23 mouse cellular contexts compared by ENCODE assay signal in genomic region chr16:6648753-6649152, GRCm38 (mm10).
DNase-seq lines count a peak whose midpoint lies in the region; ATAC-seq and TF ChIP-seq lines count a peak whose summit lies in the region.
"Had no signal": no experiment of that assay in that cellular context is flagged by ENCODE, and none has a peak within 500 bp of the region (broad histone marks: within the 10 kb centered on the region; RNA-seq: fewer than 3 reads in every experiment).

No protein-coding gene starts in this region.

- no peaks in the 10 kb centered on the region for H3K27me3 ChIP-seq in hindbrain, postnatal 0 days (ENCODE audit: insufficient read depth, low read length)
- H3K27me3 ChIP-seq: embryonic facial prominence, embryonic 12.5 days; forebrain, embryonic 12.5 days; heart, embryonic 12.5 days; midbrain, embryonic 15.5 days; neural tube, embryonic 12.5 days had no signal

- H3K36me3 ChIP-seq in hindbrain, postnatal 0 days (ENCODE audit: insufficient read depth, low read length): no peaks in the 10 kb centered on the region
- H3K36me3 ChIP-seq: embryonic facial prominence, embryonic 12.5 days; forebrain, embryonic 12.5 days; heart, embryonic 12.5 days; midbrain, embryonic 15.5 days; neural tube, embryonic 12.5 days had no signal

- intact Hi-C loops in left cerebral cortex, postnatal 10 days (cut with DNase I): no loop called here

- no peak overlapping the region for H3K4me2 ChIP-seq in hindbrain, postnatal 0 days (ENCODE audit: low read depth, low read length)
- H3K4me2 ChIP-seq: embryonic facial prominence, embryonic 12.5 days; forebrain, embryonic 12.5 days; heart, embryonic 12.5 days; midbrain, embryonic 15.5 days; neural tube, embryonic 12.5 days had no signal

- H3K9ac ChIP-seq in hindbrain, postnatal 0 days (replicated peaks; ENCODE audit: low read length): no peak overlapping the region
- H3K9ac ChIP-seq: embryonic facial prominence, embryonic 12.5 days; forebrain, embryonic 12.5 days; heart, embryonic 12.5 days; midbrain, embryonic 15.5 days; neural tube, embryonic 12.5 days had no signal

- no peaks in the 10 kb centered on the region for H3K4me1 ChIP-seq in hindbrain, postnatal 0 days (ENCODE audit: insufficient read depth, low read length)
- H3K4me1 ChIP-seq: embryonic facial prominence, embryonic 12.5 days; forebrain, embryonic 12.5 days; heart, embryonic 12.5 days; midbrain, embryonic 15.5 days; neural tube, embryonic 12.5 days had no signal

- no peaks in the 10 kb centered on the region for H3K9me3 ChIP-seq in hindbrain, postnatal 0 days (ENCODE audit: low read length)
- H3K9me3 ChIP-seq: embryonic facial prominence, embryonic 12.5 days; forebrain, embryonic 12.5 days; midbrain, embryonic 15.5 days; neural tube, embryonic 12.5 days had no signal

- H3K27ac ChIP-seq in hindbrain, postnatal 0 days: no peak overlapping the region
- H3K27ac ChIP-seq: embryonic facial prominence, embryonic 12.5 days; forebrain, embryonic 12.5 days; kidney, postnatal 0 days; midbrain, embryonic 15.5 days; neural tube, embryonic 12.5 days; stomach, postnatal 0 days had no signal

- no peak for TF ChIP-seq CTCF in hindbrain, postnatal 0 days (IDR thresholded peaks at IDR 0.05; ENCODE audit: low read depth)

- H3K4me3 ChIP-seq in hindbrain, postnatal 0 days (ENCODE audit: low read length): no peak overlapping the region
- H3K4me3 ChIP-seq: embryonic facial prominence, embryonic 12.5 days; forebrain, embryonic 12.5 days; heart, embryonic 12.5 days; midbrain, embryonic 15.5 days; neural tube, embryonic 12.5 days had no signal

- ATAC-seq in hindbrain, postnatal 0 days: no peak
- ATAC-seq: CD4-positive, CD25-positive, alpha-beta regulatory T cell, adult 4 months; midbrain, embryonic 15.5 days had no signal

- WGBS in hindbrain, postnatal 0 days: 77% methylated on average over 1 of the region's 1 CpGs

- peak; percentile 58 to 77 for DNase-seq in frontal cortex, adult 2 months (ENCODE audit: extremely low spot score in 1 of 2, low spot score in 1 of 2)
- no peak for DNase-seq in frontal cortex, postnatal 14 days (ENCODE audit: low spot score in 2 of 2)
- DNase-seq in left cerebral cortex, adult 18-20 months (ENCODE audit: low spot score in 2 of 2): peak; percentile 12 to 40
- DNase-seq in left cerebral cortex, postnatal 10 days (ENCODE audit: extremely low spot score in 1 of 2, low spot score in 2 of 2): no peak
- peak; percentile 42 to 61 for DNase-seq in left cerebral cortex, adult 9 months (ENCODE audit: low spot score in 2 of 2)
- DNase-seq in telencephalon, adult 2 months (ENCODE audit: low read depth, low spot score): peak; percentile 75
- no peak for DNase-seq in hindbrain, postnatal 0 days (ENCODE audit: low spot score)
- DNase-seq: adrenal gland, postnatal 25 days; cerebellum, adult 11 months; cerebellum, postnatal 14 days; gastrocnemius, postnatal 14 days; heart, adult 18-20 months; heart, postnatal 10 days; kidney, adult 11 months; lung, postnatal 4 days had no signal

Comparison
In these comparisons a context has a peak if more than half of its experiments do, and no peak if none do; other contexts are left out.
1. DNase-seq: peak in frontal cortex, adult 2 months (2 of 2), left cerebral cortex, adult 18-20 months (2 of 2), left cerebral cortex, adult 9 months (2 of 2) and telencephalon, adult 2 months (single experiment); none in frontal cortex, postnatal 14 days (0 of 2), left cerebral cortex, postnatal 10 days (0 of 2) and hindbrain, postnatal 0 days (single experiment).